Mouse (Mus musculus) MEL (cell line): ENCODE data around the gene Secisbp2.

ENCODE experiments used
- CHD2 ChIP-seq: IDR thresholded peaks from 2 replicates; pipeline ENCODE4 v1.6.1; 2011; ENCODE audit warnings: low read length, improper control_type of control experiment
- CTCF ChIP-seq, 3 experiments: IDR thresholded peaks in 2 of 3; conservative IDR thresholded peaks in 1 of 3; 2 replicates each; pipeline ENCODE4 v1.5.1; 2011 to 2012; ENCODE audit warnings: low read length in 3 of 3, low read depth in 2 of 3, mild to moderate bottlenecking in 2 of 3, improper control_type of control experiment in 1 of 3, inconsistent platforms in 1 of 3, mixed read lengths in 1 of 3, moderate library complexity in 1 of 3; ENCODE audit not compliant: control insufficient read depth in 1 of 3, insufficient read depth in 1 of 3, poor library complexity in 1 of 3, severe bottlenecking in 1 of 3
- GABPA ChIP-seq: IDR thresholded peaks from 2 replicates; pipeline ENCODE4 v1.6.1; 2012; ENCODE audit warnings: low read depth, mild to moderate bottlenecking, inconsistent platforms, low read length, improper control_type of control experiment, moderate library complexity
- JUND ChIP-seq: IDR thresholded peaks from 2 replicates; pipeline ENCODE4 v1.6.1; 2011; ENCODE audit warnings: low read depth, mild to moderate bottlenecking, improper control_type of control experiment, low read length
- MAX ChIP-seq: IDR thresholded peaks from 2 replicates; pipeline ENCODE4 v1.6.1; 2011; ENCODE audit warnings: low read length, improper control_type of control experiment
- MAZ ChIP-seq: IDR thresholded peaks from 2 replicates; pipeline ENCODE4 v1.6.1; 2012; ENCODE audit warnings: low read depth, mild to moderate bottlenecking, inconsistent platforms, low read length, improper control_type of control experiment
- MXI1 ChIP-seq: IDR thresholded peaks from 2 replicates; pipeline ENCODE4 v1.6.1; 2011; ENCODE audit warnings: mild to moderate bottlenecking, low read depth, low read length, improper control_type of control experiment
- POLR2A ChIP-seq, 2 experiments: IDR thresholded peaks; 2 replicates each; pipeline ENCODE4 v1.6.1; 2011 to 2012; ENCODE audit warnings: low read length in 2 of 2, mild to moderate bottlenecking in 2 of 2, control low read depth in 1 of 2, improper control_type of control experiment in 1 of 2, low read depth in 1 of 2, moderate library complexity in 1 of 2; ENCODE audit not compliant: control insufficient read depth in 1 of 2, insufficient read depth in 1 of 2, poor library complexity in 1 of 2
- USF2 ChIP-seq, 2 experiments: IDR thresholded peaks; 2 replicates each; pipeline ENCODE4 v1.6.1; 2011 to 2012; ENCODE audit warnings: improper control_type of control experiment in 2 of 2, low read length in 2 of 2, borderline replicate concordance in 1 of 2, inconsistent platforms in 1 of 2, low read depth in 1 of 2, mild to moderate bottlenecking in 1 of 2; ENCODE audit not compliant: insufficient read depth in 1 of 2
- ZC3H11A ChIP-seq: IDR thresholded peaks from 2 replicates; pipeline ENCODE4 v1.6.1; 2012; ENCODE audit warnings: low read depth, mild to moderate bottlenecking, inconsistent platforms, low read length, improper control_type of control experiment
- ZNF384 ChIP-seq: IDR thresholded peaks from 2 replicates; pipeline ENCODE4 v1.6.1; 2012; ENCODE audit warnings: low read depth, mild to moderate bottlenecking, inconsistent platforms, low read length, improper control_type of control experiment

GRCm38 (mm10) chr13:51603894-51604244, 47.6 kb upstream of the Secisbp2 start:
- TF ChIP-seq CTCF (IDR thresholded peaks at IDR 0.05 in 2 of 3, conservative IDR thresholded peaks at IDR 0.05 in 1 of 3; ENCODE audit: control insufficient read depth in 1 of 3, insufficient read depth in 1 of 3, low read depth in 2 of 3, low read length in 3 of 3, poor library complexity in 1 of 3, severe bottlenecking in 1 of 3), result no peak
- TF ChIP-seq ZC3H11A, result no peak
- TF ChIP-seq CHD2, result no peak
- TF ChIP-seq MXI1, result no peak
- no peak for TF ChIP-seq MAX
- no peak for TF ChIP-seq JUND
- no peak for TF ChIP-seq USF2 (IDR thresholded peaks at IDR 0.05; ENCODE audit: borderline replicate concordance in 1 of 2, insufficient read depth in 1 of 2, low read depth in 1 of 2, low read length in 2 of 2)
- no peak for TF ChIP-seq MAZ
- TF ChIP-seq GABPA, result no peak
- no peak for TF ChIP-seq POLR2A (IDR thresholded peaks at IDR 0.05; ENCODE audit: control insufficient read depth in 1 of 2, insufficient read depth in 1 of 2, low read depth in 1 of 2, low read length in 2 of 2, poor library complexity in 1 of 2)
- TF ChIP-seq ZNF384, result no peak
